Mouse (Mus musculus): Measurements from ENCODE around the gene Ankef1.

Ankef1 gene

GRCm38 (mm10) chr2:136501651-136502050 is at the start of gene Ankef1:
Gene Ankef1 (plus strand): TSS chr2:136501910.
- no peak for DNase-seq (ENCODE audit: low spot score in 2 of 2)

DNA sequence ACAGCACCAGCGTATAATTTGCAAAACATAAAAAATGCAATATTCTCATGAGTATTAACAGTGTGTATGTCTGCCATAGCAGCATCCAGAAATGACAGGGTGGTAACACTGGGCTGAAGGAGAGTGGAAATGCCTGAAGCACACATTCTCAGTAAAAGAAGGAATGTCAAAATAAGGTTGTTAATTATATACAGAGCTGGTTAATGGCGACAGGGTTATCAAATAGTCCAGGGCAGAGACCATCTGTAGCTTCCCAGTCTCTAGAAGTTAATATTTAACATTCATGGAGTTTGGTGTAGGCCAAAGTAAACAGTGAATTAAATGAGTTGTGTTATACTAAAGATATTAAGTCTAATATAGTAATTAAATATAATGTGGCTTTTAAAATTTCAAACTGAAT is 45.2 kb upstream of the Ankef1 start:
- DNase-seq (ENCODE audit: low spot score in 2 of 2): no peak

GRCm38 (mm10) chr2:136456875-136457274 is 44.8 kb upstream of the Ankef1 start:
- DNase-seq (ENCODE audit: low spot score in 2 of 2): no peak

GRCm38 (mm10) chr2:136477656-136478055 is 24.1 kb upstream of the Ankef1 start:
- no peak for DNase-seq (ENCODE audit: low spot score in 2 of 2)

DNA sequence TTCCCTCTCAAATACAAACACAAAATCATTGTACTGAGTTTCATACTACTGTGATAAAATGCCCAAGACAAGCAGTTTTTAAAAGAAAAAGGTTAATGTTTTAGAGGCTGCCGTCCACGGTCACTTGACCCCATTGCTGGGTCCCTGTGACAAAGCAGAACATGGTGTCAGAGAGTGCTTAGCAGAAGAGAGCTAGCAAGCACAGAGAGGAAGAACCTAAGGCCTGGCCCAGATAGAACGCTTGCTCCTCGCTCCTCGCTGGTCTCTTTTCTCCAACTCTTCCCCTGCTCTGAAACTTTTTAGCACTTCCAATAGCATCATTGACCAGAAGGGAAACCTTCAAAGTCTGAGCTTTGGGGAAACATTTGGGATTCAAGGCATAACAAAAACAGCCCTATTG is 19.4 kb upstream of the Ankef1 start:
- DNase-seq (ENCODE audit: low spot score in 2 of 2): no peak

DNA sequence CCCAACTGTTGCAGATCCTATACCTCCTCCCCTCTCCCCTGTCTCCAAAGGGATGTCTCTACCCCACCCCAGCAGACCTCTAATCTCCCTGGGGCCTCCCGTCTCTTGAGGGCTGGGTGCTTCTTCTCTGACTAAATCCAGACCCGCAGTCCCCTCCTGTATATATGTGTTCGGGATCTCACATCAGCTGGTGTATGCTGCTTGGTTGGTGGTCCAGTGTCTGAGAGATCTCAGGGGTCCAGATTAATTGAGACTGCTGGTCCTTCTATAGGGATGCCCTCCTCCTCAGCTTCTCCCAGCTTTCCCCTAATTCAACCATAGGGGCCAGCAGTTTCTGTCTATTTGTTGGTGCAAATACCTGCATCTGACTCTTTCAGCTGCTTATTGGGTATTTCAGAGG is 18.7 kb upstream of the Ankef1 start:
- no peak for DNase-seq (ENCODE audit: low spot score in 2 of 2)

DNA sequence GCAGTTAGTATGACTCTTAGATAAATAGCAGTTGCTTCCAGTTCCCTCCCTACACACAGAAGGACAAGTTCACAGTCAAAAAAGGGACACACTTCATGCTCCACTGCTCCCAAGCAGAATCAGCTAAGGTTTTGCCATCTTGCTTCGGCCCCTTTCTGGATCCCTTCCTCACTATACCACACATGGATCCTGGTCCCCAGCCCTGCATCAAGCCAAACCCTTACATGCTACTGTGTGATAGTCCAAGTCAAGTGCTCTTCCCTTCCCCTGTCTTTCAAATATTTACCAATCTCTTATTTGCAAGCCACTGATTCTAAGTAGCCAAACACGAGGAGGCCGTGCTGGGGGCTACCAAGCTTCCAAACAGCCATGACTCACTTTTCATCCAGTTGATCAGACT is 16.8 kb upstream of the Ankef1 start:
- no peak for DNase-seq (ENCODE audit: low spot score in 2 of 2)

DNA sequence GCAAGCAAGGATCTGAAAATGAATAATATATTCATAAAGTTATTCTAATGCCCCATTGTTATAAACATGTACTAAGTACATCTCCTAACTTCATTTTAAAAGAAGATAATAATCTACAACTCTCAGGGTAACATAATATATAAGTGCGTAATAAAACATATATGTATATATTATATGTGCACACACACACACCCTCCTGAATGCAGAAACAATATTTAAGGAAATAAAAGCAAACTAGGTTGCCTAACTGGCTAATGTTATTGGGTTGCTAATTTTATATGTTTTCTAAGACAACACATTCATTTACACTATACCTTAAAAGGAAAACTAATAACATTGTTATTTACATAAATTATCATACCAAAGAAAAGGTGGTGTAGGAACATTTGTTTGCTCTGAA is 16.3 kb upstream of the Ankef1 start:
- DNase-seq (ENCODE audit: low spot score in 2 of 2): no peak

- peak; percentile 39 to 68 for DNase-seq (ENCODE audit: low spot score in 2 of 2)
Measured at GRCm38 (mm10) chr2:136485815-136486619, 15.7 kb upstream of the Ankef1 start.

DNA sequence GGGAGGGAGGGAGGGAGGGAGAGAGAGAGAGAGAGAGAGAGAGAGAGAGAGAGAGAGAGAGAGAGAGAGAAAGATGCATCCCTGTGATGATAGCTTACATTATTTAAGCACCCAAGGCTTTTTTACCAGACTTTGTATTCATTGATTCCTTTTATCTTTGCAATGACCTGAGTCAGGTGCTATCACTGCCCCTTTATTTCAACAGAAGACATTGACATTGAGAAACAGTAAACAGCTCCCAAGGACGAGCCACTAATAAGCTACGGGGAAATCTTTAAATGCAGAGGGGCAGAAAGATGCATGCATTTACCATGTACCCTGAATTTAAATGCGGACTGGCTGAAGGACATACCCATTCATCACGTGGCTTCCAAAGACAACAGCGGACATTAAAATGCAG is 14.7 kb upstream of the Ankef1 start:
- DNase-seq (ENCODE audit: low spot score in 2 of 2): no peak

DNA sequence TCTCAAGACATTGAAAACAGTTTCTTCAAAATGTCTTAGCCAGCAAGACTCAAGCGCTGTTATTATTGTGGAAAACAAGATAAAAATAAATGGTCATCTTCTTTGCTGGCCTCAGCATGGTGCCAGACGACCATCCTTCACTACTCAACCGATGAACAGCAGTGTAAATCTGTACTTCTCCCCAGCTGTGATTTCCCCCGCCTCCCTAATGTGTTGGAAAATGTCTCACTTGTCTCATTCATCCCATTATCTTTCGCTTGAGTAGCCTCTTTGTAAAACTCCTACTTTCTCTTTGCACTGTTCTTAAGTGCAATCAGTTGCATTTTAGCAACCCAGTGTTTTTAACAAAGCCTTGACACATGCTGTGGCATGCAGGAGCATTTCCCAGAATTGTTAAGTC is 9.4 kb downstream of the Ankef1 start:
- DNase-seq (ENCODE audit: low spot score in 2 of 2): no peak

DNA sequence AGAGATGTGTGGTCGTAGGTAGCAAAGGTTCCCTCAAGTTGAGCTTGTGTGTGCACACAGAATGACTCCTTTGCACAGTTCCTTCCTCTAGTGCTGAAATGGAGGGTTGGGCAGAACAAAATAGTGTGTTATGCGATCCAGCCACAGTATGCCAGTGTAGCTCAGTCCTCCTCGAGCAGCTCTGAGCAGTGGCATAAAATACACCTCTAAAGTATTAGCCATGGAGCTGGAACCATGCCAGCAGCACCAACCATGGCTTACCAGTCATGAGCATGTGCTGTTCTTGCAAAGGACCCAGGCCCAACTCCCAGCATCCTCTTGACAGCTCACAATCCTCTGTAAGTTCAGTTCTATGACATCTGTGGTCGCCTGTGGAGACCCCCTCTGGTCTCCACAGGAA is 10.0 kb downstream of the Ankef1 start:
- DNase-seq (ENCODE audit: low spot score in 2 of 2): no peak

GRCm38 (mm10) chr2:136512802-136513201 is 11.1 kb downstream of the Ankef1 start:
- peak in 1 of 2 experiments; percentile 58 for DNase-seq (ENCODE audit: low spot score in 2 of 2)

GRCm38 (mm10) chr2:136513806-136514205 is 12.1 kb downstream of the Ankef1 start:
- no peak for DNase-seq (ENCODE audit: low spot score in 2 of 2)

GRCm38 (mm10) chr2:136515501-136515900 is 13.8 kb downstream of the Ankef1 start:
- DNase-seq (ENCODE audit: low spot score in 2 of 2): peak; percentile 13 to 49

GRCm38 (mm10) chr2:136528937-136529336 is 27.2 kb downstream of the Ankef1 start:
- DNase-seq (ENCODE audit: low spot score in 2 of 2): no peak

DNA sequence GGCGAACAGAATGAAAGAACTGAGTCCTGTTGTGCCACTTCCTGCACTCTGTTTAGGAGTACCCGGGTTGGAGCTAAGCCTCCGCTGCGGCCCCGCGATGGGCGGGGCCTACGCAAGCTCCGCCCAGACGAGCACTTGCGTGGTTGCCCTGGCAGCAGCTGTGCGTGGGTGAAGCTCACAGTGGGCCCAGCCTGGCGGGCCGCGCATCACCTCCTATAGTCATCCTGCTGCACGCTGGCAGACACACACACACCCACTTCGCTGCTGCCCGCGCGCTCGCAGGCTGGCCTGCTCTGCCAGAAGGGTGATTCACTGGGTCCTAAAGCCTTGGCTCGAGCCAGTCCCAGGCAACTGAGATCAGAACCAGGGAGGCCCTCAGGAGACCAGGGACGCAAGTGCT is 30.3 kb downstream of the Ankef1 start:
- DNase-seq (ENCODE audit: low spot score in 2 of 2): peak; percentile 84 to 91

DNA sequence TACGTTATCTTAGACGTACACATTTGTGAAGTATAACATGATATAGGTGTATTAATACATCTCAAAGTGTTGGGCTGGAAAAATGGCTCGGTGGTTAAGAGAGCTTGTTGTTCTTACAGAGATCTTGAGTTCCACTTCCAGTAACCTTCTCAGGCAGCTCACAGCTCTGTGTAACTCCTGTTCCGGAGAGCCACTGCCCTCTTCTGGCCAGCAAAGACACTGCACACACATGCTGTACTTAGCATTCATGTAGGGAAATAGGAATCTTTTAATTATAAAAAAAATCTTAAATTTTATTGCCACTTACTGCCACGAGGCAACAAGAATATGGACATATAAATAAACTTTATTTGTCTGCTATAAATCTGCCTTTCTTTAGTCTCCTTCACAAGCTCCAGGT is 56.3 kb downstream of the Ankef1 start:
- DNase-seq (ENCODE audit: low spot score in 2 of 2): no peak

GRCm38 (mm10) chr2:136562336-136562735 is 60.6 kb downstream of the Ankef1 start:
- peak in 1 of 2 experiments; percentile 2 for DNase-seq (ENCODE audit: low spot score in 2 of 2)

DNA sequence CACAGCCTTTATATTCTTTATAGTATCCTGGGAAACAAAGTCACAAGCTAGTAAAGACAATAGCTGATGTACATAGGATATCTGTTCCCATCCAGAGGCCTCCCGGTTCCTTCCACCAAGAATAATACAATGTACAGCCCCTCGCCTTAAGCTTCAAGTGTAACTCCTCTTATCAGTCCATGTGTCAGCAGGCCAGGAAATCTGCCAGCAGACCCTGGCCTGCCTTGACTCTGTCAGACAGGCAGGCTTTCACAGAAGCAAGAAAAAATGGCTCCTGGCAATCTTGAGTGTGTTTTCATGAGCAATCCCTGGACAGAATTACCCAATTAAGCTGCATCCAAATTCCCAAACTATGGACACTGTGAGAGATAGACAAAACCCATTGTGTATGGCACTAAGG is 69.1 kb downstream of the Ankef1 start:
- no peak for DNase-seq (ENCODE audit: low spot score in 2 of 2)

DNA sequence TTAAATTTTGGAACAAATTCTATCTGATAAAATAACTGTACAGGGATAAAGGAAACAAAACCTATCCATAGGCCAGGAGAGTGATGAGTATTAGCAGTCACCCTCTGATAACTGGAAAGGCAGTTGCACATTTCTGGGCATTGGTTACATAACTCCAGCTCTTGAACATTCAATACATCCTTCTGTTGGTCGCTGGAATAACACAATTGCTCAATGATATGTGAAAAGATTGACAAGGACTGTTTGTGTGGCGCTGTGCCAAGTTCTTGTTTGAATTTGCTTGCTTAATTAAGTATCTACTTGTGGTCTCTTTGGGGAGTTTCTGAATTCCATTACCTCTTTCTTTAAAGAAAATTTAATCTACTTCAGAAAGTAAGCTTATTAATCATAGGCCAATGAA is 81.1 kb downstream of the Ankef1 start:
- no peak for DNase-seq (ENCODE audit: low spot score in 2 of 2)

DNA sequence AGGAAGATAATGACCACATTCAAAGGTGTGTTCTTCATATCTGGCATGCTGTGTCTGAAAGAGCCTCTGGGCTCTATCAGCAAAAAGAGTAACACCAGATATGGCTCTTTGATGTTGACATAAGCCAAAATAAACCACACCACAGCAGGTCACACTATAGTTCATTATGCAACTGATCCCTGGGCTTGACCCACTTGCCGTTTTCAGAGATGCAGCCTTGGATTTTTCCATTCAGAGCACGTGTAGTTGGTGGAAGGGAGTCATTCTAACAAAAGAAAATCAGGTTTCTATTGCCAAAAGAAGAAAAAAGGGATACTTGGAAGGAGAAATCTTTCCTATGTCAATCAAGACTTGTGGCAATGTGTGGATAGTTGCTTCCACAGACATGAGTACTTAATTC is 87.1 kb downstream of the Ankef1 start:
- DNase-seq (ENCODE audit: low spot score in 2 of 2): no peak

GRCm38 (mm10) chr2:136596451-136596850 is 94.7 kb downstream of the Ankef1 start:
- peak; percentile 55 to 67 for DNase-seq (ENCODE audit: low spot score in 2 of 2)

GRCm38 (mm10) chr2:136598743-136599142 is 97.0 kb downstream of the Ankef1 start:
- peak; percentile 24 to 35 for DNase-seq (ENCODE audit: low spot score in 2 of 2)

Data from frontal cortex, postnatal 36 days (tissue).